Mouse (Mus musculus) WW6 (cell line): ENCODE results near the gene Gm20388.
"Not testable (repeated sequence)": the region's sequence is repeated elsewhere in the genome, so short reads cannot be mapped to it uniquely, and the experiment has no call there.

ENCODE experiments used
- DNase-seq: peaks from one replicate; pipeline ENCODE4 v3.0.0-alpha.2; 2013; ENCODE audit warnings: low read depth, low spot score

Gene Gm20388

GRCm38 (mm10) chr8:123628253-123628967 lies 3717.8 kb downstream of the Gm20388 start:
- no peak for DNase-seq

GRCm38 (mm10) chr8:123628968-123629755 lies 3718.5 kb downstream of the Gm20388 start:
- DNase-seq, result peak; percentile 76

- DNase-seq, result no peak
Observed at GRCm38 (mm10) chr8:123630058-123630457, 3719.4 kb downstream of the Gm20388 start.

DNA sequence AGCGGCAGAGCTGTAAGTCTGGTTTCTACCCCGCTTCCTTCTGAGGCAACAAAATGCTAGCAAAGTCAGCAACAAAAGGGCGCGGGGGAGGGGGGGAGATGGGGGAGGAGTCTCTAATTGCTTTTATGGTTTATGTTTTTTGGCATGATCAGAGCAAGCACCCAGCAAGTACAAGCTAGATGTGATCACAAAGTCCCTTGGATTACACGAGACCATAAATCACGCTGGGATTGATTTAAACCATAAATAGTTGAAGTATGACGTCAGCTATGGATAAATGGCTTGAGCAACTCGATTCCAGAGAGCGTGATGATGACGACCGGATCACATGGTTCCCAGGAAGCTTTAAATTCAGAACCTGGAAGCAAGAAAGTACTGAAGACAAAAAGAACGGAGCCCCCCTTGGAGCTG lies 3720.2 kb downstream of the Gm20388 start:
- no peak for DNase-seq

- DNase-seq, result not testable (repeated sequence)
Observed at GRCm38 (mm10) chr8:123631746-123632145, 3721.1 kb downstream of the Gm20388 start.

- no peak for DNase-seq
Observed at GRCm38 (mm10) chr8:123632257-123632656, 3721.6 kb downstream of the Gm20388 start.

DNA sequence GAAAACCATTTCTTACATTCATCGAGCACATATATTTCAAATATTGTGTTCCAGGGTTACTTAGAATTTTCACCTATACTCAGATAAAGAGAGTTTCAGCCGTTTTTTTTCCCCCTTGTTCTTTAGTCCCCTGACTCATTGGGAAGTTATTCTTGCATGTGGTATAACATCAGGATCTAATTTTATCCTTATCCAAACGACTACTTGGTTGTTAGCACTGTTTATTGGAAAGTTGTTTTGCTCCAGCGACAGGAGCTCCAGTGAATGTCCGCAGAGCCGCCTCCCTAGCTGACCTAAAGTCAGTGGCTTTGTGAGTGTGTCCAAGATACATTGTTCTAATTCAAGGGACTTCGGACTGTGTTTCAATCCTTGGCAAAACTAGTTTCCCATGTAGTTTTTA lies 3723.2 kb downstream of the Gm20388 start:
- no peak for DNase-seq

- DNase-seq, result no peak
Observed at GRCm38 (mm10) chr8:123634395-123635131, 3723.9 kb downstream of the Gm20388 start.

DNA sequence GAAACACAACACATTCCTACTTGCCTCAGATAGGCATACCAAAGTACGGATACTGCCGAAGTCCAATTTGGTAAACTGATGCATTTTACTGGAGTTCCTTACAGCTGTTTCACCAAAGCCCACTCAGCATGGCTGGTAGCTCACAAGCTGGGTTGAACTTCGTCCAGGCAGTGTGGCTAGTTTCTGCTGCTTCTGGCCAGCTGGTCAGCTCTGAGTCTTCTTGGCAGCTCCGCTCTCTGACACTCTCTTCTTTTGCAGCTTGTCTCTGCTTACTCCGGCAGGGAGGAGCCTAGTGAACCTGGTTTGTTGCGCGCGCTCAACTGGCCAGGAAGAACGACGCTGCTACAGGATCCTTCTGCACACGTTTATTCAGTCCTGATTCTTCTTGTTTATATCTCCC lies 3725.0 kb downstream of the Gm20388 start:
- no peak for DNase-seq

GRCm38 (mm10) chr8:123643330-123644051 lies 3732.8 kb downstream of the Gm20388 start:
- no peak for DNase-seq

GRCm38 (mm10) chr8:123645229-123645628 lies 3734.6 kb downstream of the Gm20388 start:
- no peak for DNase-seq

DNA sequence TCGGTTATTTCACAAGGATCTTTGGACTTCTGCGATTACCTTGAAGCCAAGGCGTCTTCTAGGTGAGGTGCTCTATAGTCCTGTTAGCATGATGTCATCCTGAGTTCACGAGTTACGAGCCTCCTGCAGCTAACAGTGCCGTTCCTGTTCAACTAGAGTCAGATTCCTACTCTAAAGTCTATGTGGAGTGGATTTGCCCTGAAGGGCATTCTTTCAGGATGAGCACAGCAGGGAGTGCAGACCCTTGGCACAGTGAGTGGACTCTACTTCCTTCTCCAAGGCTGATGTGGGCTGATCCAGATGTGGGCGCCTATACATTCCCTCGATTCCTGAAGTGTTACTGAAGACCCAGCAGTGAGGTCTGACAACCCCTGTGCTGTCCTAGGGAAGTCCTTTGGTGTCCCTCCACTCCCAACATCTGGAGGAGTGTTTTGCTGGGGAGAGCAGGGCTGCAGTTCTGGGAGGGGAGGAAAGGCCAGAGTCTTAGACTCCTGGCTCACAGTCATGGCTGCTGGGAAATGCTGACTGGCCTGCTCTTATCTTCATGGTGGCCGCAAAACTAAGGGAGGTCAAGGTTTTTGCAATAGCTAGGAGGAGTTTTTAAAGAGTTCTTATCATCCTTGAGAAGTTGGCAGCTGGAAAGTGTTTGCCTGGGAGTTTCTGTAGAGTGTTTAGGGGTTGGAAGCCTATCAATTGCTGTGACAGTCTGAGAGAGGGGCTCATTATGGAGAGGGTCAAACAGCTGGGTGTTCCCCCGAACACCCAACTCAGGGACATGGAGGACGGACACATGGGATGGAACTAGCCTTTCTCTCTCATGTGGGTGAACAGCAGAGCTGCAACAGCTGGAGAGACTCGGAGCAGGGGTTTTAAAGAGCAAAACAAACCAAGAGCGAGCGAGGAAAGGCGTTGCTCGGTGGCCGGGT lies 3737.9 kb downstream of the Gm20388 start:
- DNase-seq, result no peak

DNA sequence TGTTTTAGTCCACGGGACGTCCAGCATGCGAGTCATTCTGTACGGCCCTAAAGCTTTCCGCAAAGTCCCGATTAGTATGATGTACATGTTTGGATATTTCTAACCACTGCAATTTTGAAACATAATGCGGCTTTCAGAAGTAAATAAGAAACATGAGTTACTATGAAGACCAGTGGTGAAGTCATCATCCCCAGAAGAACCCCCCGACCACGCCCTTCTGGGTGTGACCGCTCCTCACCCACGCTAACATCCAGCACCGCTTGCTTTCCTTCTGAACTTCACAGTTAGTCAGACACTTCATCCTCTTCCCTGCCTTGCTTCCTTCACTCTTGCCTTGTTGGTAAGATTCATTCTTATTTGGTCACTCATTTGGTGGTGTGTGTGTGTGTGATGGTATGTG lies 3738.8 kb downstream of the Gm20388 start:
- DNase-seq, result no peak

DNA sequence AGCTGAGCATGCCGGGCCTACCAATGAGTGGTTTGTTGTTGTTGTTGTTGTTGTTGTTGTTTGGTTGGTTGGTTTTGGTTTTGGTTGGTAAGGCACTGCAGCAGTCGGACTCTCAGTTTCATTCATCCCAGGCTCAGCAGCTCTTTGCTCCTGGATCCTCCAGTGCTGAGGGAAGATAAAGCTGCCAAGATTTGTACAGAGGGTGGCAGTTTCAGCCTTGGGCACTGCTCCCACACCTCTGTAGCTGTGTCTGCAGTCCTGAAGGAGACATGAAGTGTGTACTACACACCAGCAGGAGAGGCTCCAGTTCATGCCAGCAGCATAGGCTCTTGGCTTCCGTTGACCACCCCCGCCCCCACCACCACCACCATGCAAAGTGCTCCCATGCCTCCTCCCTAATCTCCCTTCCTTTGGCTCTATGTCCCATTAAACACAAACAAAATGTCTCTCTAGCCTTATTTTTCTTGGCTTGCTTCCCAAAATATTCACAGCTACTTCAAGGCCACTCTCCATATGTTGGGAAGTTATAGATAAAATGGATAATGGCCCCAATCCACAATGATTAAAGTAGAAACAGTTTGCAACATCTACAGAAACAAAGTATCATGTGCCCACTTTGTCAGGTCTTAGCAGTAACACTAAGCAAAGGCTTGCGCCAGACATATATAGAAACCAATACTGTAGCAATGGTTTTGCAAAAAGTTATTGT lies 3740.9 kb downstream of the Gm20388 start:
- no peak for DNase-seq

DNA sequence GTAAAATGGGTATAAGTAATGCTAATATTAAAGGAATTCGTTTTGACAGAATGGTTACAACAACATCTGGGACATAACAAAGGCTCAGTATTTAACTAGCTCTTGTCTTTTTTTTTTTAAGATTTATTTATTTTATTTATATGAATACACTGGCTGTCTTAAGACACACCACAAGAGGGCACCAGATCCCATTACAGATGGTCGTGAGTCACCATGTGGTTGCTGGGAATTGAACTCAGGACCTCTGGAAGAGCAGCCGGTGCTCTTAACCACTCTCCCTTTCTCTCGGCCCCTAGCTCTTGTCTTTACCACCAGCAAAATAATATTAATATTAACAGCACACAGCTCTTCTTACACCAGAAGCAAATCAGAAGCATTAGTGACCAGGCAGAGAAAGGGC lies 3742.0 kb downstream of the Gm20388 start:
- no peak for DNase-seq

DNA sequence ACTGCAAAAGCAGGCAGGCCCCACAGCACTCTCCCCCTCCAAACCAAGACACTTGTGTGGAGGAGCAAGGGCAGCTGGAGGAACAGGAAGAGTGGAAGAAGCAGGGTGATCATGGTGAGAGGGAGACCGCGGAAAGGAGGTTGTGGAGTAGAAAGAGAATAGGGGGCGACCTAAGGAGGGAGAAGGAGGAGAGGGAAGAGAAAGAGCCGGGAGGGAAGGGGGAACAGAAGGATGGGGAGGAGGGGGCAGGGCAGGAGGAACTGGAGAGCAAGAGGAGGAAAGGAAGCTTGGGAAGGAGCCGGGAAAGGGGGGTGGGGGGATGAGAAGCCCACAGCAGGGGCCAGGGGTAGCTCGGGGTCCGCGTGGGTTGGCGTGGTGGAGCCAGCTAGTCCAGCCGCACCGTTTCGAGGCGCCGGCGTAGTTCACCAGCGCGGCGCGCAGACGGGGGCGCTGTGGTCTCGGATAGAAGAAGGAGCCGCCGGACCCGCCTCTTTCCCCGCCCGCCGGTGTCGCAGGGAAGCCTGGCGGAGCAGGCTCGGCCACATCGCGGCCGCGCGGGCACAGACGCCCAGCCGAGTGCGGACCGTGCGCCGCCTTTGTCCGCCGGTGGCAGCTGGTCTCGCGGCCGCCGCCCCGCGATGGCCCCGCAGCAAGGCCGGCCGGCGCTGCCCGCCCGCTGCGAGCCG lies 3742.8 kb downstream of the Gm20388 start, which contains the start of gene Rhou:
Rhou (plus strand) TSS at position 622 of the 686 bp plus-strand sequence.
- peak; percentile 77 for DNase-seq

- DNase-seq, result no peak
Observed at GRCm38 (mm10) chr8:123653994-123654569, 3743.4 kb downstream of the Gm20388 start.

GRCm38 (mm10) chr8:123654763-123655162 lies 3744.1 kb downstream of the Gm20388 start:
- no peak for DNase-seq

GRCm38 (mm10) chr8:123655351-123655779 lies 3744.7 kb downstream of the Gm20388 start:
- DNase-seq, result no peak
